In the genomic region with DNA sequence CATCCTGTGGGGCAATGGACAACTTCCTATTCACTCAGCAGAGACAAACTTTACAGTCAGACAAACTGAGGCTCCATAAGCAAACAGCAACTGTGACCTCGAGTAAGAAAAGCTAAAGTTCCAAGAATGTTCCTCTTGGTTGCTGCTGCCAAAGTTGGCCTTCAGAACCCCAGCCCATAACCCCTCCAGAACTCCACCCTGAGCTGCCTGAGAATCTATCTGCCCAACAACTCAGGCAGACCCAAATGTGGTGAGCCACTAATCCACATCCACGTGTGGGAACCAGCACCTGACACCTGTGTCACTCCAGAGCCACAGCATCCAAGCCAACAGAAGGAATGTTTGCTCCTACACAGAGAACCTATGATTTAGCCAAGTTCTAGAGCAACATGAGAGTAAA, we compare ENCODE assay signal across 15 mouse cellular contexts.
"Had no signal": no experiment of that assay in that cellular context is flagged by ENCODE, and none has a peak within 500 bp of the region (broad histone marks: within the 10 kb centered on the region; RNA-seq: fewer than 3 reads in every experiment).

No protein-coding gene starts in this region.

- H3K4me3 ChIP-seq: limb, embryonic 15.5 days; liver, embryonic 15.5 days; midbrain, embryonic 15.5 days; neural tube, embryonic 13.5 days had no signal

- H3K9ac ChIP-seq: limb, embryonic 15.5 days; liver, embryonic 15.5 days; lung, embryonic 14.5 days; midbrain, embryonic 15.5 days had no signal

- H3K36me3 ChIP-seq: limb, embryonic 15.5 days; liver, embryonic 15.5 days; midbrain, embryonic 15.5 days; neural tube, embryonic 13.5 days had no signal

- ATAC-seq: midbrain, embryonic 15.5 days had no signal

- DNase-seq: kidney, adult 8-10 months; kidney, postnatal 36 days; layer of hippocampus, adult 9-11 months; layer of hippocampus, postnatal 36 days; lung, embryonic 14.5 days; lung, postnatal 10 days; retina, postnatal 1 day; right cerebral cortex, postnatal 4 days; spleen, adult 18-20 months; thymus, postnatal 36 days had no signal

- H3K27me3 ChIP-seq: limb, embryonic 15.5 days; liver, embryonic 15.5 days; midbrain, embryonic 15.5 days; neural tube, embryonic 13.5 days had no signal

- H3K4me2 ChIP-seq: limb, embryonic 15.5 days; midbrain, embryonic 11.5 days; midbrain, embryonic 15.5 days had no signal

- H3K9me3 ChIP-seq: limb, embryonic 15.5 days; liver, embryonic 15.5 days; midbrain, embryonic 15.5 days; neural tube, embryonic 13.5 days had no signal

- H3K27ac ChIP-seq: limb, embryonic 15.5 days; liver, embryonic 15.5 days; midbrain, embryonic 15.5 days; neural tube, embryonic 13.5 days had no signal
